Mouse (Mus musculus) liver, embryonic 11.5 days (tissue): ENCODE measurements around the gene Smyd2. TPM values are rescaled to one million over a fixed set of nuclear protein-coding genes. Genes with fewer than 3 reads are reported as not detected.

Source experiments
- ATAC-seq: fragments of 200-750 bp; cut with Nextera tagmentation; replicated peaks from 2 replicates; pipeline ENCODE4 v1.8.0; 2017; ENCODE audit warnings: moderate number of reproducible peaks, mild to moderate bottlenecking, moderate TSS enrichment, moderate library complexity; ENCODE audit not compliant: low FRiP score
- DNase-seq: peaks from one replicate; pipeline ENCODE4 v3.0.0-alpha.2; 2017; ENCODE audit warnings: low spot score
- H3K27ac ChIP-seq: fragments of 300-500 bp; sonication (generic); 2 replicates; pipeline ENCODE4 v1.5.1; 2014; ENCODE audit warnings: mild to moderate bottlenecking, low read depth, low read length, control low read depth
- H3K27me3 ChIP-seq: fragments of 300-500 bp; sonication (generic); replicated peaks from 2 replicates; pipeline ENCODE4 v1.6.1; 2014; ENCODE audit warnings: low read length, mixed read lengths; ENCODE audit not compliant: control insufficient read depth, insufficient read depth
- H3K36me3 ChIP-seq: fragments of 300-500 bp; sonication (generic); 2 replicates; pipeline ENCODE4 v1.6.1; 2014; ENCODE audit warnings: mild to moderate bottlenecking, low read length, moderate library complexity, mixed read lengths; ENCODE audit not compliant: control insufficient read depth, insufficient read depth
- H3K4me1 ChIP-seq: fragments of 300-500 bp; sonication (generic); replicated peaks from 2 replicates; pipeline ENCODE4 v1.6.1; 2014; ENCODE audit warnings: low read length, mixed read lengths; ENCODE audit not compliant: control insufficient read depth, insufficient read depth
- H3K4me2 ChIP-seq: fragments of 300-500 bp; sonication (generic); 2 replicates; pipeline ENCODE4 v1.6.1; 2014; ENCODE audit warnings: mild to moderate bottlenecking, control low read depth, moderate library complexity
- H3K4me3 ChIP-seq: fragments of 300-500 bp; sonication (generic); 2 replicates; pipeline ENCODE4 v1.5.1; 2014; ENCODE audit warnings: low read depth, low read length, control low read depth
- H3K9ac ChIP-seq: fragments of 300-500 bp; sonication (generic); 2 replicates; pipeline ENCODE4 v1.6.1; 2014; ENCODE audit warnings: low read depth, low read length, control low read depth
- H3K9me3 ChIP-seq: fragments of 300-500 bp; sonication (generic); 2 replicates; pipeline ENCODE4 v1.6.1; 2016; ENCODE audit warnings: low read length, inconsistent platforms, mixed read lengths; ENCODE audit not compliant: control insufficient read depth
- WGBS: fragments of 180-500 bp; shearing (Covaris S2); extraction: QIAGEN DNeasy Blood & Tissue Kit; methylation state at CpG from one replicate; pipeline ENCODE4 v1.1.7; 2014; 5-methylcytosine and 5-hydroxymethylcytosine counted together
- polyA plus RNA-seq: library from polyadenylated mRNA; unstranded; fragments of >200 nt; fragmentation: Nextera tagmentation; extraction: Ambion mirVana; gene quantifications from 2 replicates; pipeline ENCODE4 v1.2.1, GENCODE M21; 2014

Smyd2 gene
- polyA plus RNA-seq, 1 experiment from 2014 or later = 75.7 TPM

- ATAC-seq (no peak), DNase-seq (no peak)
- Histone ChIP-seq H3K4me3 (no peak overlapping the region), H3K27me3 (no peaks in the 10 kb centered on the region), H3K9ac (no peak overlapping the region), H3K9me3 (no peaks in the 10 kb centered on the region), H3K36me3 (peaks cover 4% of the 10 kb centered on the region; the same call in 1 of the 2 replicates), H3K27ac (no peak overlapping the region), H3K4me2 (no peak overlapping the region), H3K4me1 (peaks cover 4% of the 10 kb centered on the region; the same call in 1 of the 2 replicates)
- WGBS = 80% methylated on average over 13 of the region's 13 CpGs
Measured at GRCm38 (mm10) chr1:189910685-189911345, 11.3 kb downstream of the Smyd2 start.

GRCm38 (mm10) chr1:189903169-189903568 lies 19.0 kb downstream of the Smyd2 start:
- H3K4me1 ChIP-seq = no peaks in the 10 kb centered on the region
- H3K4me3 ChIP-seq = no peak overlapping the region
- WGBS = 88% methylated on average over 11 of the region's 11 CpGs
- no peak for ATAC-seq
- no peak overlapping the region for H3K9ac ChIP-seq
- DNase-seq = no peak
- no peaks in the 10 kb centered on the region for H3K9me3 ChIP-seq
- no peak overlapping the region for H3K27ac ChIP-seq
- no peak overlapping the region for H3K4me2 ChIP-seq
- H3K36me3 ChIP-seq = peaks cover 9% of the 10 kb centered on the region; the same call in 1 of the 2 replicates
- no peaks in the 10 kb centered on the region for H3K27me3 ChIP-seq

GRCm38 (mm10) chr1:189902413-189902812 lies 19.8 kb downstream of the Smyd2 start:
- Histone ChIP-seq H3K27me3 (no peaks in the 10 kb centered on the region), H3K9ac (no peak overlapping the region), H3K27ac (no peak overlapping the region), H3K9me3 (no peaks in the 10 kb centered on the region), H3K4me2 (no peak overlapping the region), H3K4me3 (no peak overlapping the region), H3K36me3 (peaks cover 9% of the 10 kb centered on the region; the same call in 1 of the 2 replicates), H3K4me1 (no peaks in the 10 kb centered on the region)
- no peak for DNase-seq
- WGBS = 92% methylated on average over 9 of the region's 9 CpGs
- ATAC-seq = no peak

- ATAC-seq (no peak), DNase-seq (no peak)
- Histone ChIP-seq H3K9me3 (no peaks in the 10 kb centered on the region), H3K27me3 (no peaks in the 10 kb centered on the region), H3K36me3 (peaks cover 17% of the 10 kb centered on the region), H3K9ac (no peak overlapping the region), H3K4me1 (no peaks in the 10 kb centered on the region), H3K27ac (no peak overlapping the region), H3K4me2 (no peak overlapping the region), H3K4me3 (no peak overlapping the region)
- 93% methylated on average over 6 of the region's 6 CpGs for WGBS
Measured at GRCm38 (mm10) chr1:189899526-189899925, 22.6 kb downstream of the Smyd2 start.

- no peak overlapping the region for H3K9ac ChIP-seq
- H3K4me1 ChIP-seq = no peaks in the 10 kb centered on the region
- no peak overlapping the region for H3K27ac ChIP-seq
- ATAC-seq (no peak), DNase-seq (no peak)
- WGBS = 86% methylated on average over 13 of the region's 13 CpGs
- H3K4me3 ChIP-seq = no peak overlapping the region
- no peaks in the 10 kb centered on the region for H3K27me3 ChIP-seq
- H3K4me2 ChIP-seq = no peak overlapping the region
- peaks cover 23% of the 10 kb centered on the region for H3K36me3 ChIP-seq
- no peaks in the 10 kb centered on the region for H3K9me3 ChIP-seq
Measured at GRCm38 (mm10) chr1:189898708-189899107, 23.5 kb downstream of the Smyd2 start.

- no peak overlapping the region for H3K27ac ChIP-seq
- H3K36me3 ChIP-seq = peaks cover 29% of the 10 kb centered on the region
- H3K4me2 ChIP-seq = no peak overlapping the region
- H3K9me3 ChIP-seq = no peaks in the 10 kb centered on the region
- DNase-seq (no peak), ATAC-seq (no peak)
- H3K9ac ChIP-seq = no peak overlapping the region
- no peaks in the 10 kb centered on the region for H3K4me1 ChIP-seq
- H3K4me3 ChIP-seq = no peak overlapping the region
- WGBS = 90% methylated on average over 9 of the region's 9 CpGs
- H3K27me3 ChIP-seq = no peaks in the 10 kb centered on the region
Measured at GRCm38 (mm10) chr1:189897861-189898260, 24.3 kb downstream of the Smyd2 start.

- DNase-seq = no peak
- WGBS = 88% methylated on average over 9 of the region's 9 CpGs
- Histone ChIP-seq H3K27me3 (no peaks in the 10 kb centered on the region), H3K4me3 (no peak overlapping the region), H3K9me3 (no peaks in the 10 kb centered on the region), H3K27ac (no peak overlapping the region), H3K36me3 (peaks cover 26% of the 10 kb centered on the region), H3K9ac (no peak overlapping the region), H3K4me1 (no peaks in the 10 kb centered on the region), H3K4me2 (no peak overlapping the region)
- no peak for ATAC-seq
Measured at GRCm38 (mm10) chr1:189894191-189894590, 28.0 kb downstream of the Smyd2 start.

GRCm38 (mm10) chr1:189888749-189889148 lies 33.4 kb downstream of the Smyd2 start:
- DNase-seq (no peak), ATAC-seq (no peak)
- H3K4me3 ChIP-seq = no peak overlapping the region
- H3K27ac ChIP-seq = no peak overlapping the region
- H3K9me3 ChIP-seq = no peaks in the 10 kb centered on the region
- 79% methylated on average over 10 of the region's 10 CpGs for WGBS
- no peak overlapping the region for H3K9ac ChIP-seq
- peaks cover 9% of the 10 kb centered on the region for H3K36me3 ChIP-seq
- no peak overlapping the region for H3K4me2 ChIP-seq
- H3K4me1 ChIP-seq = peaks cover 5% of the 10 kb centered on the region; the same call in 1 of the 2 replicates
- no peaks in the 10 kb centered on the region for H3K27me3 ChIP-seq

GRCm38 (mm10) chr1:189887518-189887917 lies 34.6 kb downstream of the Smyd2 start:
- peaks cover 5% of the 10 kb centered on the region; the same call in 1 of the 2 replicates for H3K4me1 ChIP-seq
- no peak overlapping the region for H3K9ac ChIP-seq
- no peaks in the 10 kb centered on the region; the same call in 1 of the 2 replicates for H3K36me3 ChIP-seq
- DNase-seq (peak; percentile 50), ATAC-seq (0 out of 2 replicates have a peak, but pooled peaks have one; percentile 46)
- H3K27ac ChIP-seq = no peak overlapping the region
- no peaks in the 10 kb centered on the region for H3K9me3 ChIP-seq
- H3K27me3 ChIP-seq = no peaks in the 10 kb centered on the region
- no peak overlapping the region for H3K4me2 ChIP-seq
- no peak overlapping the region for H3K4me3 ChIP-seq
- 39% methylated on average over 7 of the region's 7 CpGs for WGBS
